Mouse (Mus musculus) kidney, embryonic 16.5 days (tissue): ENCODE measurements around the gene Cnnm2. TPM values are rescaled to one million over a fixed set of nuclear protein-coding genes. Genes with fewer than 3 reads are reported as not detected.

Source experiments
- ATAC-seq: fragments of 200-750 bp; cut with Nextera tagmentation; 2 replicates; pipeline ENCODE4 v1.8.0; 2017; ENCODE audit warnings: moderate TSS enrichment; ENCODE audit not compliant: low FRiP score, low TSS enrichment
- H3K27ac ChIP-seq: fragments of 300-500 bp; sonication (generic); 2 replicates; pipeline ENCODE4 v1.5.1; 2014; ENCODE audit warnings: low read length
- H3K27me3 ChIP-seq: fragments of 300-500 bp; sonication (generic); 2 replicates; pipeline ENCODE4 v1.6.1; 2014; ENCODE audit warnings: low read length, control low read depth, mixed read lengths; ENCODE audit not compliant: insufficient read depth
- H3K36me3 ChIP-seq: fragments of 300-500 bp; sonication (generic); 2 replicates; pipeline ENCODE4 v1.6.1; 2014; ENCODE audit warnings: low read length, control low read depth, mixed read lengths; ENCODE audit not compliant: insufficient read depth
- H3K4me1 ChIP-seq: fragments of 300-500 bp; sonication (generic); 2 replicates; pipeline ENCODE4 v1.6.1; 2014; ENCODE audit warnings: low read length, control low read depth, mixed read lengths; ENCODE audit not compliant: insufficient read depth
- H3K4me2 ChIP-seq: fragments of 300-500 bp; sonication (generic); replicated peaks from 2 replicates; pipeline ENCODE4 v1.6.1; 2014; ENCODE audit warnings: low read depth, low read length
- H3K4me3 ChIP-seq: fragments of 300-500 bp; sonication (generic); 2 replicates; pipeline ENCODE4 v1.5.1; 2014; ENCODE audit warnings: mild to moderate bottlenecking, low read length
- H3K9ac ChIP-seq: fragments of 300-500 bp; sonication (generic); replicated peaks from 2 replicates; pipeline ENCODE4 v1.6.1; 2014; ENCODE audit warnings: low read length
- H3K9me3 ChIP-seq: fragments of 300-500 bp; sonication (generic); 2 replicates; pipeline ENCODE4 v1.6.1; 2016; ENCODE audit warnings: low read length, control low read depth
- WGBS: fragments of 180-500 bp; shearing (Covaris S2); extraction: QIAGEN DNeasy Blood & Tissue Kit; methylation state at CpG from one replicate; pipeline ENCODE4 v1.1.7; 2014; 5-methylcytosine and 5-hydroxymethylcytosine counted together
- polyA plus RNA-seq: library from polyadenylated mRNA; unstranded; fragments of >200 nt; fragmentation: Nextera tagmentation; extraction: Ambion mirVana; gene quantifications from 2 replicates; pipeline ENCODE4 v1.2.1, GENCODE M21; 2015

Gene Cnnm2
- polyA plus RNA-seq, 1 experiment from 2014 or later, result 7.3 TPM

DNA sequence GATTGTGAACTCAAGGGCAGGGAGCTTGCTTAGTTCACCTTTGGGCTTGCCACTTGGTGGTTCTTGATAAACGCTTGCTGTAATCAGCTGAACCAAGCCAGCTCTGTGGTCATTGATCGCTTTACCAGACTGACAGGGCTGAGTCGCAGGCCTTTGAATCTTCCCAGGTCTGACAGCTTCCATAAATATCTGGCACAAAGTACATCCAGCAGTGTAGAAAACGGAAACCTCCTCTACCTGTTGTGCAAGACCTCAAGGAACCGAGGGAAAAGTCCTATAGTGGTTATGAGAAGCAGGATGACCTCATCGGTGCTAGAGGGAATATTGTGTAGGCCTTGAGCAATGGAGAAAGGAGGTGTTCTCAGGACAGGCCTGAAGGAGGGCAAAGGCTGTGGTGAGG is 23.1 kb downstream of the Cnnm2 start:
- Histone ChIP-seq H3K4me2 (no peak overlapping the region), H3K27me3 (no peaks in the 10 kb centered on the region), H3K36me3 (no peaks in the 10 kb centered on the region), H3K27ac (no peak overlapping the region), H3K9me3 (no peaks in the 10 kb centered on the region), H3K4me1 (peaks cover 14% of the 10 kb centered on the region), H3K4me3 (no peak overlapping the region), H3K9ac (no peak overlapping the region)
- no peak for ATAC-seq
- 71% methylated on average over 6 of the region's 6 CpGs for WGBS

DNA sequence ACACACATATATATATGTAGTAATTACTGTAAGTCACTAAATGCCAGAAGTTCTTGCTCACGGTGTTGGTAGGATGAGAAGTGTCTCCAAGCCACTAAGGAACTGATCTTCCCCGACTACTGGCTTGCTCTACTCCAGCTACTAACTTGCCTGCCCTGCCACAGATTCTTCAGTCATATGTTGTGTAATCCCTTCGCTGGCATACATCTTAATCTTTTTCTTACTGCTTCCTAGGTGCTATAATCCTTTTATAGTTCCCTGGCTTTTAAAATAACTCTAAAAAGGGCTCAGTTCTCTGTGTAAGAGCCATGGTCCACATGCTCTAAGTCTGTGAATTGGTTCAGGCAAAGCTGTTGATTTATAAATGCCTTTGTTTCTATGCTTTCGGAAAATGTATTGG is 24.2 kb downstream of the Cnnm2 start:
- H3K4me3 ChIP-seq, result no peak overlapping the region
- no peak overlapping the region for H3K4me2 ChIP-seq
- no peak for ATAC-seq
- H3K36me3 ChIP-seq, result no peaks in the 10 kb centered on the region
- peaks cover 14% of the 10 kb centered on the region for H3K4me1 ChIP-seq
- H3K9ac ChIP-seq, result no peak overlapping the region
- H3K27me3 ChIP-seq, result no peaks in the 10 kb centered on the region
- 83% methylated on average over 4 of the region's 4 CpGs for WGBS
- no peaks in the 10 kb centered on the region for H3K9me3 ChIP-seq
- H3K27ac ChIP-seq, result no peak overlapping the region

DNA sequence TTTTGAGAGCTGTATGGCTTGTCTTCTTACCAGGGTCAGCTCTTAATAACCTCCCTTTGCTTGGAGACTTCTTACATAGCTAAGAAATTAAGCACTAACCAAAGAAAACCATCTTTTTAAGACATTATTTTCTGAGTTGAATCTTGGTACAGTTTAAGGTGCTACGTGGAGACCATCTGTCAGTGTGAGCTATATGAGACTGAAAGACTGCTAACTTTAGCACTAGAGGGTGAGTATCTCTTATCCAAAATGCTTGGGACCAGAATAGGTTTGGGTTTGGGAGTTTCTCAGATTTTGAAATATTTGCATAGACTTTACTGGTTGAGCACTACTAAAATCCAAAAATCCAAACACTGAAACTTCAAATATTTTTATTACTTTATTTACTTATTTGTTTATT is 28.4 kb downstream of the Cnnm2 start:
- no peak overlapping the region for H3K4me2 ChIP-seq
- H3K27me3 ChIP-seq, result no peaks in the 10 kb centered on the region
- no peak for ATAC-seq
- H3K27ac ChIP-seq, result no peak overlapping the region
- H3K4me1 ChIP-seq, result 0 out of 2 replicates have a peak, but pooled peaks cover 7% of the 10 kb centered on the region
- WGBS, result 77% methylated on average over 1 of the region's 1 CpGs
- H3K9me3 ChIP-seq, result no peaks in the 10 kb centered on the region
- H3K9ac ChIP-seq, result no peak overlapping the region
- no peaks in the 10 kb centered on the region for H3K36me3 ChIP-seq
- no peak overlapping the region for H3K4me3 ChIP-seq

DNA sequence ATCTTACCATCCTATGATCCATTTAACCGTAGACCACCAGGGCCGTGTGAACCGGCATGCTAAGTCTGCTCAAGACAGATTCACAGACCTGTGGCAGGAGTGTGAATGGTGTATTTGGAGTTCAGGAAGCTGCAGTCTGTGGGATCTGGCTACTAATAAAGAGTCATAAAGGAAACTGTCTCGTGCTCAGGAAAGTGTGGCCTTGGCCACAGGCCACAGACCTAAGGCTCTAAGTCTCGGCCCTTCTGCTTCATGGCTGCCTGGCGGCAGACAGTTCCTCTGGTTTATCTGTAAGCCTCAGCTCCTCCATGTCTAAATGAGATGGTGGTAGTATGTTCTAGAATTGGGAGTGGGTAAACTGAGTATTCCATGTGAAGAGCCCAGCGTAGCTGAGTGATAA is 30.0 kb downstream of the Cnnm2 start:
- Histone ChIP-seq H3K27me3 (no peaks in the 10 kb centered on the region), H3K9me3 (no peaks in the 10 kb centered on the region), H3K36me3 (no peaks in the 10 kb centered on the region), H3K4me3 (no peak overlapping the region), H3K27ac (no peak overlapping the region), H3K9ac (no peak overlapping the region), H3K4me1 (0 out of 2 replicates have a peak, but pooled peaks cover 7% of the 10 kb centered on the region), H3K4me2 (no peak overlapping the region)
- no peak for ATAC-seq
- WGBS, result 75% methylated on average over 7 of the region's 7 CpGs

DNA sequence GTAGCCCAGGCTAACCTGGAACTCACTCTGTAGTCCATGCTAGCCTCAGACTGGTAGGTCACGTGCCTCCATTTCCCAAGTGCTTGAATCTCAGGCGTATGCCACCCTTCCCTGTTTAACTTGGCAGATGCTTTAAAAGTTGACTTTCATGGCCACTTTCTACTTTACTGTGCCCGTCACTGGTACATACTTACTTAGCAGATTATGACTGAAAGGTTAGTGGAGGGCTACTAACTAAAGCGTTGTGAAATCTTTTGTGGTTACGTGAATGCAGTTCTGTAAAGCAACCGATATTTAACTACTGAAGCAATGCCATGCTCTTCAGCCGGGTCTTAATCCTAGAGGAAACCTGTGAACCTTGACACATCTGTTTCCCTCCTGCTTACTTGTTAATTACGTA is 30.5 kb downstream of the Cnnm2 start:
- H3K9me3 ChIP-seq, result no peaks in the 10 kb centered on the region

DNA sequence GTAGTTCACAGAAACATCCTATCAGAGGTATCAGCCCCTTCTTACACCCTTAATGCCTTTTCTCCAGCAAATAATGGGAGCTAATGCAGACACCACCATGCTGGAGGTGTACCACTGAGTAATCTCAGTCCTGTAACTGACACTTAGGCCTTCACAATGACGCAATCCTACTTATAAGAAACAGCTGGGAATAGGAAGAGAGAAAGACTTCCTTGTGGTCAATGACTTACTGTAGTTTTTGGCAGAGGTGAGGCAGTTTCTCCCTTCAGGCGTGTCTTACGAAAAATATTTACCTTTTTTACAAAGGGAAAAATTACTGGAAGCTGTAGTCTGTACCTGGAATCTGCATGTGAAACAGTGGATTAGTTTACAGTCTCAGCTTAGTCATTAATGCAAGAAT is 31.1 kb downstream of the Cnnm2 start:
- no peak overlapping the region for H3K9ac ChIP-seq
- no peaks in the 10 kb centered on the region for H3K9me3 ChIP-seq
- H3K36me3 ChIP-seq, result no peaks in the 10 kb centered on the region
- H3K27me3 ChIP-seq, result no peaks in the 10 kb centered on the region
- 0 out of 2 replicates have a peak, but pooled peaks cover 7% of the 10 kb centered on the region for H3K4me1 ChIP-seq
- WGBS, result 80% methylated on average over 3 of the region's 3 CpGs
- no peak for ATAC-seq
- H3K4me2 ChIP-seq, result no peak overlapping the region
- H3K4me3 ChIP-seq, result no peak overlapping the region
- no peak overlapping the region for H3K27ac ChIP-seq

More for the DNA sequence above, 30.5 kb downstream of the Cnnm2 start:
- Histone ChIP-seq H3K27me3 (no peaks in the 10 kb centered on the region), H3K4me3 (no peak overlapping the region), H3K4me2 (no peak overlapping the region), H3K36me3 (no peaks in the 10 kb centered on the region), H3K4me1 (0 out of 2 replicates have a peak, but pooled peaks cover 7% of the 10 kb centered on the region), H3K27ac (no peak overlapping the region), H3K9ac (no peak overlapping the region)
- no peak for ATAC-seq
- 68% methylated on average over 8 of the region's 8 CpGs for WGBS

DNA sequence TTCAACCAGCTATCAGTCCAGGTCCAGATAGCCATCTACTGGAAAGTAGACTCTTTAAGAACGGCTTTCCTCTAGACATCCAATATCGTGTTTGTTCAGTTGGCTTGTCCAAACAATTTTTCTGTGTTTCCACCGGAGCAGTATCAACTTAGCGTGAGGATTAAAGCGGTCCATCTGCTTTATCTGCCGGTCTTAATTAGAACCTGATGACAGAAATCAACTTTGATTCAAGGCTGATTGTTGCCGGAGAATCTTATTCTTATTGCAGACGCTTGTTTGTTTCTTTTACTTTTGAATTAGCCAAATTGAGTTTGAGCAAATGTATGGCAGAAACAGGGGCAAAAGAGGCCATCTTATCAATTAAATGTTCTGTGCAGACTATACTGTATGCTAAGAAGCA is 32.8 kb downstream of the Cnnm2 start:
- H3K4me3 ChIP-seq, result no peak overlapping the region
- no peaks in the 10 kb centered on the region for H3K36me3 ChIP-seq
- no peak overlapping the region for H3K27ac ChIP-seq
- no peak overlapping the region for H3K9ac ChIP-seq
- no peaks in the 10 kb centered on the region for H3K9me3 ChIP-seq
- H3K27me3 ChIP-seq, result no peaks in the 10 kb centered on the region
- WGBS, result 44% methylated on average over 8 of the region's 8 CpGs
- no peak for ATAC-seq
- 0 out of 2 replicates have a peak, but pooled peaks cover 7% of the 10 kb centered on the region for H3K4me1 ChIP-seq
- no peak overlapping the region for H3K4me2 ChIP-seq

DNA sequence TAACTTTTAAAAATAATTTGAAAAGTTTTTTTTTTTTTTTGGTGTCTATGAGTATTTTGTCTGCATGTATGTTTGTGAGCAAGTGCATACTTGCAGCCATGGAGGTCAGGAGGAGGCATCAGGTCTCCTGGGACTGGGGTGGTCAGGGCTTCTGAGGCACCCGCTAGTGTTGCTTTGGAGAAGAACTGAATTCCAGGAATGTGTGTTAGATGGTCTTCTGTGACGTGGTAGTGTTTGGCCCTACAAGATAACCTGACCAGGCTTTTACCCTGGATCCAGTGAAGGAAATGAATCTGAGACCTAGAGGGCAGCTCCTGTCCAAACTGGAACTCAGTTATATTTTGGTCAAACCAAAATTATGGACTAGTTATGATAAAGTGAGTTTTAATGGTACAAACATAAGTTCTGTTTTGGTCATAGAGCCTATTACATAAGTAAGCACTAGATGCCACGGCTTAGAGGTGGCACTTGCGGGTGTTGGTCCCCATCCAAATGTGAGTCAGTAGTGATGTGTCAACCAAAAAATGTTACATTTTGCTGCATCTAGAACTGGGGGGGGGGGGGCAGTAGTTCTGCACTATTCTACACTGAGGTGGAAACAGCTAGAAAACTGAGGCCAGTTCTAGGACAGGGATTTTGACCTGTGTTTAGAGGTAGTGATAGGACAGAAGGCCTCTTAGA is 38.6 kb downstream of the Cnnm2 start:
- no peak overlapping the region for H3K27ac ChIP-seq
- no peak for ATAC-seq
- H3K36me3 ChIP-seq, result no peaks in the 10 kb centered on the region
- H3K9me3 ChIP-seq, result no peaks in the 10 kb centered on the region
- H3K9ac ChIP-seq, result no peak overlapping the region
- 91% methylated on average over 4 of the region's 4 CpGs for WGBS
- no peak overlapping the region for H3K4me2 ChIP-seq
- H3K27me3 ChIP-seq, result no peaks in the 10 kb centered on the region
- H3K4me1 ChIP-seq, result no peaks in the 10 kb centered on the region
- H3K4me3 ChIP-seq, result no peak overlapping the region

DNA sequence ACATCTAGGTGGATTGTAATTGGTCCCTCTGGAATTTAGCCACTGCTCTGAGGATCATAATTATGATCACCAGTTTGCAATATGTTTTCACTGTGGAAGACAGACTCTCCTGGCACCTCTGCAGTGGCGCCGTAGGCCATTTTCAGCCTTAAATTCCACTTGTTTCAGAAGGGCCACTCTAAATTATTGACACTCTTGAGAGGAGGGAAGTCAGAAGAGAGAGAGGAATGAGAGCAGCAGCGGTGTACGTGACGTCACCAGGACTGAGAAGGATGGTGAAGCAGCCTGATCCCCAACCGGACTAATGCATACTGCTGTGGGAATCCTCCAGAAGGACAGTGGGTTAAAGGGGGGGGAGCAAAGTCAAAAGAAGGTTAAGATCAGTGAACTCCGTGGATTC is 40.1 kb downstream of the Cnnm2 start:
- Histone ChIP-seq H3K4me3 (no peak overlapping the region), H3K4me1 (no peaks in the 10 kb centered on the region), H3K27ac (no peak overlapping the region), H3K9me3 (no peaks in the 10 kb centered on the region), H3K27me3 (no peaks in the 10 kb centered on the region), H3K36me3 (no peaks in the 10 kb centered on the region), H3K4me2 (no peak overlapping the region), H3K9ac (no peak overlapping the region)
- 89% methylated on average over 7 of the region's 7 CpGs for WGBS
- ATAC-seq, result no peak

DNA sequence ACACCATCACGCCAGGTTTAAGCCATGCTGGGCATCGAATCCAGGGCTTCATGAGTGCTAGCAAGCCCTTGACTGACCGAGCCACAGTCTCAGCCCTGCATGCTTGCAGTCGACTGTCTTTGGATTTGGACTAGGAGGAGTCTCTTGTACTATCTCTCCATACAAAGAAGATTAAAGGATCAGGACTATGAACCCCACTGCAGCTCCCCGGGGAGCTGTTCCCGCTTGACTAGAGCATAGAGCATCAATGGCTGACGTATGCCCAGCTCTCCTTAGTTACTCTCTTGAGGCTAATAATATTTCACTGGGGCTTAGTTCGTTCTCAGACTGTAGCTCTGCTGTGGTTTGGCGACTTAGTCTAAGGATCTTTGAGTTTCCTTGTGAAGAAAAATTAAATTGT is 40.9 kb downstream of the Cnnm2 start:
- Histone ChIP-seq H3K9ac (no peak overlapping the region), H3K36me3 (no peaks in the 10 kb centered on the region), H3K4me2 (no peak overlapping the region), H3K27ac (no peak overlapping the region), H3K27me3 (no peaks in the 10 kb centered on the region), H3K9me3 (no peaks in the 10 kb centered on the region), H3K4me3 (no peak overlapping the region), H3K4me1 (no peaks in the 10 kb centered on the region)
- 85% methylated on average over 9 of the region's 9 CpGs for WGBS
- no peak for ATAC-seq
